ENCODE assay signal across 10 mouse cellular contexts in the genomic region with DNA sequence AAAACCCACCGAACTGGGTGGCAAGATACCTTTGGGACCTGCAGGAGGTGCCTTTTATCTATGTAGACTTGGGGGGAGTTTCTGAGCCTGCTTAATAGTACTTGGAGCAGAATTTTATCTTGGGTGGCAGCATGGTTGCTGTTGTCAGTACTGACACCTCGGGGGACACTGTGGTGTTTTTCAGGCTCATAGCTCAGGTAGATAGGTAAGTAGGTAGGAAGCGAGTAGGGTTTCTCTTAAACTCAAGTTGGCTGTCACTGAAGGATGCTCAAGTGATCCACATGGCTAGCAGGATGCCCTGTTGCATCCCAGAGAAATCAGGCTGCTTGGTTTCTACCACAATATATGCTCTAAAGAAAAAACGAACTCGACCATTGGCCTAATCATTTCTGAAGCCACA. TPM values are rescaled to one million over a fixed set of nuclear protein-coding genes. Genes with fewer than 3 reads are reported as not detected.
DNase-seq lines count a peak whose midpoint lies in the region; ATAC-seq and TF ChIP-seq lines count a peak whose summit lies in the region.
"Had no signal": no experiment of that assay in that cellular context is flagged by ENCODE, and none has a peak within 500 bp of the region (broad histone marks: within the 10 kb centered on the region; RNA-seq: fewer than 3 reads in every experiment).

No protein-coding gene starts in this region.

- H3K9me3 ChIP-seq in hindbrain, embryonic 10.5 days: no peaks in the 10 kb centered on the region
- H3K9me3 ChIP-seq in hindbrain, embryonic 14.5 days (ENCODE audit: control insufficient read depth, low read length): no peaks in the 10 kb centered on the region
- H3K9me3 ChIP-seq in lung, postnatal 0 days (ENCODE audit: low read length): no peaks in the 10 kb centered on the region
- no peaks in the 10 kb centered on the region for H3K9me3 ChIP-seq in intestine, postnatal 0 days (ENCODE audit: control insufficient read depth)

- H3K4me1 ChIP-seq in hindbrain, embryonic 10.5 days (replicated peaks): peaks cover 18% of the 10 kb centered on the region; the same call in 1 of the 2 replicates
- peaks cover 17% of the 10 kb centered on the region for H3K4me1 ChIP-seq in hindbrain, embryonic 14.5 days (replicated peaks; ENCODE audit: control insufficient read depth, insufficient read depth, low read length)
- no peaks in the 10 kb centered on the region for H3K4me1 ChIP-seq in lung, postnatal 0 days (ENCODE audit: insufficient read depth, low read depth, low read length)
- H3K4me1 ChIP-seq in intestine, postnatal 0 days (replicated peaks; ENCODE audit: control insufficient read depth, insufficient read depth, low read length): no peaks in the 10 kb centered on the region

- no peak for TF ChIP-seq CTCF in lung, postnatal 0 days (IDR thresholded peaks at IDR 0.05)
- no peak for TF ChIP-seq CTCF in intestine, postnatal 0 days (IDR thresholded peaks at IDR 0.05; ENCODE audit: low read depth)

- no peak for ATAC-seq in hindbrain, embryonic 14.5 days (ENCODE audit: low FRiP score)
- ATAC-seq in lung, postnatal 0 days: no peak
- ATAC-seq in intestine, postnatal 0 days: no peak

- peak overlapping the region; percentile 56 for H3K4me3 ChIP-seq in hindbrain, embryonic 10.5 days
- H3K4me3 ChIP-seq in hindbrain, embryonic 14.5 days (replicated peaks; ENCODE audit: low read length): no peak overlapping the region
- H3K4me3 ChIP-seq in lung, postnatal 0 days (ENCODE audit: low read depth, low read length): 0 out of 2 replicates have a peak overlapping the region, but pooled peaks have one; percentile 18
- H3K4me3 ChIP-seq in intestine, postnatal 0 days (ENCODE audit: low read depth, low read length): peak overlapping the region; percentile 21
- H3K4me3 ChIP-seq: erythroblast, embryonic 14.5 days had no signal

- no peak overlapping the region for H3K4me2 ChIP-seq in hindbrain, embryonic 14.5 days (replicated peaks)
- peak overlapping the region; percentile 75 for H3K4me2 ChIP-seq in lung, postnatal 0 days (replicated peaks; ENCODE audit: low read depth, low read length)
- peak overlapping the region; percentile 90 for H3K4me2 ChIP-seq in intestine, postnatal 0 days (replicated peaks; ENCODE audit: low read depth)

- no peak overlapping the region for H3K9ac ChIP-seq in hindbrain, embryonic 14.5 days
- H3K9ac ChIP-seq in lung, postnatal 0 days (replicated peaks; ENCODE audit: low read depth): no peak overlapping the region
- H3K9ac ChIP-seq in intestine, postnatal 0 days (ENCODE audit: low read depth, low read length): no peak overlapping the region

- H3K27me3 ChIP-seq in hindbrain, embryonic 10.5 days (ENCODE audit: insufficient read depth, poor library complexity, severe bottlenecking): peaks cover 35% of the 10 kb centered on the region
- H3K27me3 ChIP-seq in hindbrain, embryonic 14.5 days (ENCODE audit: control insufficient read depth, insufficient read depth, low read length): peaks cover 31% of the 10 kb centered on the region
- H3K27me3 ChIP-seq in lung, postnatal 0 days (replicated peaks; ENCODE audit: insufficient read depth, low read length): no peaks in the 10 kb centered on the region
- H3K27me3 ChIP-seq in intestine, postnatal 0 days (replicated peaks; ENCODE audit: control insufficient read depth, insufficient read depth, low read length): no peaks in the 10 kb centered on the region

- WGBS in hindbrain, embryonic 10.5 days: 81% methylated on average over 5 of the region's 5 CpGs
- WGBS in hindbrain, embryonic 14.5 days: 92% methylated on average over 5 of the region's 5 CpGs
- WGBS in lung, postnatal 0 days: 84% methylated on average over 5 of the region's 5 CpGs
- WGBS in intestine, postnatal 0 days: 78% methylated on average over 5 of the region's 5 CpGs

- no peaks in the 10 kb centered on the region for H3K36me3 ChIP-seq in hindbrain, embryonic 10.5 days
- H3K36me3 ChIP-seq in hindbrain, embryonic 14.5 days (replicated peaks; ENCODE audit: control insufficient read depth, insufficient read depth): no peaks in the 10 kb centered on the region
- H3K36me3 ChIP-seq in lung, postnatal 0 days (ENCODE audit: insufficient read depth, low read length): no peaks in the 10 kb centered on the region
- H3K36me3 ChIP-seq in intestine, postnatal 0 days (ENCODE audit: control insufficient read depth, insufficient read depth): no peaks in the 10 kb centered on the region

- H3K27ac ChIP-seq in hindbrain, embryonic 10.5 days: no peak overlapping the region
- no peak overlapping the region for H3K27ac ChIP-seq in hindbrain, embryonic 14.5 days
- H3K27ac ChIP-seq in lung, postnatal 0 days (ENCODE audit: low read length): no peak overlapping the region
- H3K27ac ChIP-seq in intestine, postnatal 0 days (ENCODE audit: low read depth, low read length): no peak overlapping the region

- no peak for DNase-seq in hindbrain, embryonic 10.5 days (ENCODE audit: low spot score)
- no peak for DNase-seq in hindbrain, embryonic 14.5 days (ENCODE audit: low spot score)
- no peak for DNase-seq in lung, postnatal 0 days (ENCODE audit: low spot score)
- no peak for DNase-seq in lung, adult 18-20 months
- DNase-seq in adrenal gland, adult 2 months: no peak
- no peak for DNase-seq in layer of hippocampus, postnatal 36 days
- DNase-seq: cerebellum, adult 9-11 months; kidney, adult 11 months had no signal

- no peak for TF ChIP-seq EP300 in lung, postnatal 0 days (IDR thresholded peaks at IDR 0.05)

RNA-seq across cellular contexts. Expression of gene Cped1, which starts 2.6 kb away (rescaled TPM):
- polyA plus RNA-seq in hindbrain, embryonic 10.5 days (2016; fragmentation: Nextera tagmentation; extraction: Ambion mirVana): 13.7 and 15.7 TPM in 2 replicates
- polyA plus RNA-seq in hindbrain, embryonic 14.5 days (2014; fragmentation: Nextera tagmentation; extraction: Ambion mirVana): 5.0 and 5.4 TPM in 2 replicates
- polyA plus RNA-seq in lung, postnatal 0 days (2015; fragmentation: Nextera tagmentation; extraction: Ambion mirVana): 25.0 and 29.4 TPM in 2 replicates
- 11.0 and 11.2 TPM in 2 replicates for polyA plus RNA-seq in intestine, postnatal 0 days (2015; fragmentation: Nextera tagmentation; extraction: Ambion mirVana)
- total RNA-seq in adrenal gland, adult 2 months (2021): 10 to 100 TPM; 38.2 to 51.7 TPM
- 5.6 and 7.1 TPM in 2 replicates for polyA plus RNA-seq in adrenal gland, adult 2 months (2012; rRNA removed)
- total RNA-seq in layer of hippocampus, postnatal 36 days (2021): 1 to 10 TPM; 1.7 to 2.1 TPM

RNA-seq across cellular contexts. Expression of gene Ing3, which starts 38.9 kb away (rescaled TPM):
- polyA plus RNA-seq in hindbrain, embryonic 10.5 days (2016; fragmentation: Nextera tagmentation; extraction: Ambion mirVana): 42.4 and 45.2 TPM in 2 replicates
- 36.8 and 40.4 TPM in 2 replicates for polyA plus RNA-seq in hindbrain, embryonic 14.5 days (2014; fragmentation: Nextera tagmentation; extraction: Ambion mirVana)
- 43.7 and 46.7 TPM in 2 replicates for polyA plus RNA-seq in lung, postnatal 0 days (2015; fragmentation: Nextera tagmentation; extraction: Ambion mirVana)
- 25.0 and 29.5 TPM in 2 replicates for polyA plus RNA-seq in intestine, postnatal 0 days (2015; fragmentation: Nextera tagmentation; extraction: Ambion mirVana)
- total RNA-seq in adrenal gland, adult 2 months (2021): 10 to 100 TPM; 22.3 to 25.9 TPM
- 2.7 and 3.5 TPM in 2 replicates for polyA plus RNA-seq in adrenal gland, adult 2 months (2012; rRNA removed)
- total RNA-seq in layer of hippocampus, postnatal 36 days (2021): 10 to 100 TPM; 29.3 to 31.8 TPM
